Mouse (Mus musculus): ENCODE measurements around the gene Iqsec1. TPM values are rescaled to one million over a fixed set of nuclear protein-coding genes. Genes with fewer than 3 reads are reported as not detected.

Iqsec1 gene
- 100 to 1,000 TPM; 343 TPM for total RNA-seq (2021)
- long read RNA-seq, experiment 1, full-length matches to known transcripts, result 45 of 93 reads
- long read RNA-seq, experiment 1, partial matches to known transcripts, result 13 of 93 reads
- long read RNA-seq, experiment 1, other reads (novel, unspliced or antisense), result 35 of 93 reads
- long read RNA-seq, experiment 2, full-length matches to known transcripts, result 31 of 57 reads
- long read RNA-seq, experiment 2, partial matches to known transcripts, result 11 of 57 reads
- long read RNA-seq, experiment 2, other reads (novel, unspliced or antisense), result 15 of 57 reads

DNA sequence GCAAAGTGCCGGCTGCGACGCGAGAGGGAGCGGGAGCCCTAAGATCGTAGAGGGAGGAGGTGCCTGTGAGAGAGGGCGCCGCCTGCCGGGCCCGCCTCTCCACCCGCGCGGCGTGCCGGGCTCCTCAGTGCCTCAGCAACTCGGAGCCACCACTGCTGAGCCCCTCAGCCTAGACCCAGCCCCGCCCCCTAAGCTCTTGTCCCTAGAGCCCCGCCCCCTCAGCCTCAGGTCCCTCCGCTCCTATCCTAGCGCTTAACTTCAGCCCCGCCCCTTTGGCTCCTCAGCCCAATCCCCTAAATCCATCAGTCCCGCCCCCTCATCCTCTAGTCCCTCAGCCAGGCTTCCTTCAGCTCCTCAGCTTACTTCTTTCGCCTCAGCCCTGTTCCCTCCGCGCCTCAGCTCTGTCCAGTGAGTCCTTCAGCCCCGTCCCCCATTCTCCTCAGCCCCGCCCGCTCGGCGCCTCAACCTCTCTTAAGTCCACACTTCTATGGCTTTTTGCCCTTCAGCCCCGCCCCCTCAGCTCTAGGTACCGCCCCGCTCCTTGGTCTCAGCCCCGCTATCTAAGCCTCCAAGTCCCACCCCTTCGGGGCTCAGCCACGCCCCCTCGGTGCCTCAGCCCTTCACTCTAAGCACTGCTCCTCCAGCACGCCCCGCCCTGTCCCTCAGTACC, at the start of gene Iqsec1:
Gene Iqsec1, minus strand, starts transcription at position 38 of the 670 bp plus-strand sequence.
- DNase-seq (ENCODE audit: low spot score in 2 of 2), result peak; percentile 78 to 85

- no peak for DNase-seq (ENCODE audit: low spot score in 2 of 2)
Observed at GRCm38 (mm10) chr6:91028256-91028655, 39.8 kb upstream of the Iqsec1 start.

GRCm38 (mm10) chr6:91020810-91021209, 32.3 kb upstream of the Iqsec1 start:
- DNase-seq (ENCODE audit: low spot score in 2 of 2), result no peak

- no peak for DNase-seq (ENCODE audit: low spot score in 2 of 2)
Observed at GRCm38 (mm10) chr6:91016600-91017230, 28.2 kb upstream of the Iqsec1 start.

- DNase-seq (ENCODE audit: low spot score in 2 of 2), result no peak
Observed at GRCm38 (mm10) chr6:91014198-91014958, 25.9 kb upstream of the Iqsec1 start.

DNA sequence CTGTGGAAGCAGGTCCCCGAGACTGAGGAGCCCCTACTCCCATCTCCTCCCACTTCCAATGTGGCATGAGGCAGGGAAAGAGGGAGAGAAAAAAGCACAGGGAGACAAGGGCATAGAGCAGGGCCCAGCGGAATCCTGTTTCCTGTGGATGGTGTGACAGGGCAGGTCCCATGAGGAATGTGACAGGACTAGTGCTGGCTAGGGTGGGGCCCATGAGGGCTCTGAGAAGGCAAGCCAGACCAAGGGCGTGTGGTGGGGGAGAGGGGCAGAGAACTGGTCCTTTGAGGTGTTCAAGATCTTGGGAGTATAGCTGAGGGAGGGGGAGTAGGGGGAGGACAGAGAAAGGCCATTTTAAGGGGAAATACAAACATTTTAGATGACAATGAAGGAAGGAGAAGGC, 24.0 kb upstream of the Iqsec1 start:
- no peak for DNase-seq (ENCODE audit: low spot score in 2 of 2)

GRCm38 (mm10) chr6:91011568-91011967, 23.1 kb upstream of the Iqsec1 start:
- DNase-seq (ENCODE audit: low spot score in 2 of 2), result no peak

DNA sequence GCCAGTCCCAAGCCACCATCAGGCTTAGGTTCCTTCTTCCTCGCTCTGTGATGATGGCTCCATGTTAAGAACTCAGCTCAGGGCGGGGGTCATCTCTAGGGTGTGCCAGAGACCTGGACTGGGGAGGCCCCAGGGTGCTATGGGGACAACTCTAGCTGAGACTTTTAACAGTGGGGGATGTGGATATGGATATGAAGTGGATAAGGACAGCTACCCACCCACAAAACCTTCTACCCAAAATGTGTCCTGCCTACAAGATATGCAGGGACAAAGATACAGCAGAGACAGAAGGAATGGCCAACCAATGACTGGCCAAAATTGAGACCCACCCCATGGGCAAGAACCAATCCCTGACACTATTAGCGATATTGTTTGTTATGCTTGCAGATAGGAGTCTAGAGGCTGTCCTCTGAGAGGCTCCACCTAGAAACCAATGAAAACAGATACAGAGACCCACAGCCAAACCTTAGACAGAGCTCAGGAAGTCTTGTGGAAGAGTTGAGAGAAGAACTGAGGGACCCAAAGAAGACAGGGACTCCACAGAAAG, 19.9 kb upstream of the Iqsec1 start:
- DNase-seq (ENCODE audit: low spot score in 2 of 2), result no peak

DNA sequence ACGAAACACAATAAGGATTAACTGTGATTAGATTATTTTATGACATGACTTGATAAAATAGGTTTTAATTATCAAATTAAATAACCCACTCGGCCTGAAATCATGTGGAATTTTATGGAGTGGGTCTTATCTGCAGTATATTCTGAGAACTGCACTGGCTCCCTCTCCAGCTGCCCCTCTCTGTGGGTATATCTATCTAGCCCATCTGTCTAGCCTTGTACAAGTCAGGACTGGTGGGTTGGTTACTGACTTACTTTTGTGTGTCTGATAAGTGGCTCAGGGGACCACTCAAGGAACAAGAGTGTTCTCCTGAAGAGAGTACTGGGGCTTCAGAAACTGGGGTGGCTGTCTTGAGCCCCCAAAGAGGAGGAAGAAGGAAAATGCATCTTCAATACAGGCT, 18.7 kb upstream of the Iqsec1 start:
- DNase-seq (ENCODE audit: low spot score in 2 of 2), result no peak

DNA sequence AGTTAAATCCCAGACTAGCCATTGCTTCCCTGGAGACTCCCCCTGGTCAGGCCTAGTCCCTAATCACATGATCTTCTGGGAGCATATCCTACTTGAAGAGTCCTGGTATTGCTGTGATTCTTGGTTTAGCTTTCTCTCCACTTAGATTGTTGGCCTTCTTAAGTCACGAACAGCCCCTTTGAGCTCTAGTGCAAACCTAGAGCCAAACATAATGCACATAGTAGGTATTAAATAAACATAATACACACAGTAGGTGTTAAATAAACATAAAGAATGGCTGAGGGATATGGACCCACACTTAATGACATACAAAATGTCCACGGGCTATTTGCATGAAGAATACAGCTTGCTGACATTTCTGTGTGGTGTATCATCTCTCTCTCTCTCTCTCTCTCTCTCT, 15.7 kb upstream of the Iqsec1 start:
- DNase-seq (ENCODE audit: low spot score in 2 of 2), result no peak

- DNase-seq (ENCODE audit: low spot score in 2 of 2), result no peak
Observed at GRCm38 (mm10) chr6:91003310-91003995, 15.0 kb upstream of the Iqsec1 start.

DNA sequence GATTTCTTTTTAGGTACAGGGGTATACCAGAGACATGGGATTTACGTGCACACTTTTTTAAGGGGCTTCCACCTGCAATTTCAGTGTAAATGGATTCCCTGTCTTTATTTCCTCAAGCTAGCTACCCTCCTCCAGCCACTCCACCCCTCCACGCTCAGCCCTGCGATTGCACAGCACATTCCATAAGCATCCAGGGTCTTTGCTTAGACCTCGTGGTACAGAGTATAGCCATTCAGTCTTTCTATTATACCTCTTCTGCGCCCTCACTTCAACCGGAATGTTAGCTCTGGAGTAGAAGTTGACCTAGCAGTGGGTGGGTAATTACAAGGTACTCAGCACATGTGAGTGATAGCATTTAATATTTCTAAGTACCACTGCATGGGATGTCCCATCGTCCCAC, 13.1 kb upstream of the Iqsec1 start:
- DNase-seq (ENCODE audit: low spot score in 2 of 2), result no peak

DNA sequence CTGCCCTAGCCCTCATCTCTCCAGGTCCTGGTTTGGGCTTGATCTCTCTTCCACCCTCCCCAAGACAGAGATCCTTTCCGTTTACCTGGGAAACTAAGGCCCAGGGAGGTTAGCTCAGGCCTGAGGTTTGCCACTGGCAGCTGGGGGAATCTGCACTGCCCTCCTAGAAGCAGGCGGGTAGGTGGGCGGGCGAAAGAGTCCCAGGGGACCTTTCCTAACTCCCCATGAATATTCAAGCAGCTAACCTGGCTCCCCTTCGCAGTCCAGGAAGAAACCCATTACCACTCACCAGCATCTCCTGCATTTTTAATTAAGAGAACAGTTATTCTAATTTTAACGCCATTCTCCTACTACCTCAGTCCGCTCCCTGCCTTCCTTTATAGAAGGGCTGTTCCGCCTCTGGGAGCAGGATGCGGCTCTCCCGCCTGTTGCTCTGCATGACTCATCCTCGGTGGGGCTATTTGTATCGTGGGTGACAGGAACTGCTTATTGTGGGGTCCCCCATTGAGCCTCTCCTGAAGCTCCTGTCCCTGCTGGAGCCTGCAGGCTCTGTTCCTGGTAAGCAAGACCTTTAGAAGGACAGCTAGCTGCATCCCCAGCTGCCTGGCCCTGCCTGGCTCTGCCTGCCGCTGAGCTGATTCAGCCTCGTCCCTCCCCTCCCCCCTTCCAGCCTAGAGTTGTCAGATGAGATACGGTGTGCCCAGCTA, 12.5 kb upstream of the Iqsec1 start:
- peak; percentile 68 to 74 for DNase-seq (ENCODE audit: low spot score in 2 of 2)

DNA sequence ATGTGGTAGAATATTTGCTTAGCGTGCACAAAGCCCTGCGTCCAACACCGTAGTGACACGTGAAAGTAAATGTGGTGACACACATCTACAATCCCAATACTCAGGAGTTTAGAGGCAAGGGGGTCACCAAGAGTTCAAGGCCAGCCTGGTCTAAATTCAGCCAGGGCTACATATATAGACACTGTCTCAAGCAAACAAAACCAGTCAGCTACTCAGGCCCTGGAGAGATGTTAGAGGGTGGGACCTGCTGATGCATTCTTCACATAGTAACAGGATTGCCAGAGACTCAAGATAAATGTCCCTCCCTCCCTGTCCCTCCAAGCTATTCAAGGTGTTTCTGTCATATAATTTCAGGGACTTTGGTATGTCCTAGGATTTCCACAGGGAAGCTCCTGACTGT, 10.7 kb upstream of the Iqsec1 start:
- DNase-seq (ENCODE audit: low spot score in 2 of 2), result no peak

GRCm38 (mm10) chr6:90997025-90997424, 8.5 kb upstream of the Iqsec1 start:
- DNase-seq (ENCODE audit: low spot score in 2 of 2), result no peak

GRCm38 (mm10) chr6:90996181-90996580, 7.7 kb upstream of the Iqsec1 start:
- DNase-seq (ENCODE audit: low spot score in 2 of 2), result no peak

GRCm38 (mm10) chr6:90988299-90988625, 223 bp downstream of the Iqsec1 start:
- no peak for DNase-seq (ENCODE audit: low spot score in 2 of 2)

DNA sequence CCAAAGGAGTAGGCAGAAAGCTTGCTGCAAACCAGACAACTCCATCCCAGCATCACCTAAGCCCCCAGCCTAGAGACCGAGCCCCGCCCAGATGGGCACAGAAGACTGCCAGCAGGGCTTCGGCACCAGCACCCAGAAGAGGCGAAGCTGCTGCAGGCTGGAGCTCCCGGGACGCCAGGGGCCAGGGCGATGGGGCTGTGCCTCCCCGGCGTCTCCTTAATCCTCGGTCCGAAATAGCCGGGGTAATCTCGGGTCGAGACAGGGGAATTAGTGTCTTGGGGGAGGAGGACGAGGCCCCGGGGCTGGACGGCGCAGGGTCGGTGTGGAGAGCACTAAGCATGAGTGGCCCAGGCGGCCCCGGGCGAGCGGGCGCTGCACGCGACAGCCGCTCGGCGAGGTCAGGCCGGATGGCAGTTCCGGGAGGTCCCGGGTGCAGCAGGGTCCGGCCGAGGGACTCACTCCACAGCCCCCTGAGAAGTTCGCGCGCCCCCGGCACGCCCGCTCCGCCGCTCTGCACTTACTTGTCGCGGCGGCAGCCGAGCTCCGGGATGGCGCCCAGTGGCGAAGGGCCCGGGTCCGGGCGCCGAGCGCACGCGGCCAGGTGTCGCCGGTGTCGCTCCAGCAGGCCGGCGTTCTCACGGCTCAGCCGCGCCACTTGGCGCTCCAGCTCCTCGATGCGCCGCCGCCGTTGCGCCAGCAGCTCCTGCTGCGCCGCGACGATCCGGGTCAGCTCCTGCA, 755 bp downstream of the Iqsec1 start:
- peak; percentile 21 to 51 for DNase-seq (ENCODE audit: low spot score in 2 of 2)

DNA sequence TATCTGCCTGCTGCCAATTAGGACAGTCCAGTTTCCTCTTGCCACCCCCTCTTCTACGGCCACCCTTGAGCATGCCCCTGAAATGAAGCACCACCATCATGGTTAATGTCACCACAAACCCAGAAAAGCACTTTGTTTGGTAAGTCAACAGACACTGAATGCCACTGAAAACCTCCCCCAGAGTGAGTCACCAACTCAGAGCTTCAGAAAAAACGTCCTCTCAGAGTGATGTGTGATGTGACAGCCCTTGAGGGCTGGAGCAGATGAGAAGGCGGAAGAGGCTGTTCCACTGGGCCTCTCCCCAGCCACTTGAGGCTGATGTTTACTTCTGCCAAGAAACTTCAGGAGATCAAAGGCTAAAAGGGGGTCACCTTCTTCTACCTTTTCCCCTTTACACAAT, 4.4 kb downstream of the Iqsec1 start:
- peak in 1 of 2 experiments; percentile 27 for DNase-seq (ENCODE audit: low spot score in 2 of 2)

GRCm38 (mm10) chr6:90974279-90974678, 14.2 kb downstream of the Iqsec1 start:
- DNase-seq (ENCODE audit: low spot score in 2 of 2), result peak in 1 of 2 experiments; percentile 36

Data from left cerebral cortex, adult 18-20 months (tissue).